Mouse (Mus musculus): ENCODE data around the gene Snrnp48.

Gene Snrnp48

DNA sequence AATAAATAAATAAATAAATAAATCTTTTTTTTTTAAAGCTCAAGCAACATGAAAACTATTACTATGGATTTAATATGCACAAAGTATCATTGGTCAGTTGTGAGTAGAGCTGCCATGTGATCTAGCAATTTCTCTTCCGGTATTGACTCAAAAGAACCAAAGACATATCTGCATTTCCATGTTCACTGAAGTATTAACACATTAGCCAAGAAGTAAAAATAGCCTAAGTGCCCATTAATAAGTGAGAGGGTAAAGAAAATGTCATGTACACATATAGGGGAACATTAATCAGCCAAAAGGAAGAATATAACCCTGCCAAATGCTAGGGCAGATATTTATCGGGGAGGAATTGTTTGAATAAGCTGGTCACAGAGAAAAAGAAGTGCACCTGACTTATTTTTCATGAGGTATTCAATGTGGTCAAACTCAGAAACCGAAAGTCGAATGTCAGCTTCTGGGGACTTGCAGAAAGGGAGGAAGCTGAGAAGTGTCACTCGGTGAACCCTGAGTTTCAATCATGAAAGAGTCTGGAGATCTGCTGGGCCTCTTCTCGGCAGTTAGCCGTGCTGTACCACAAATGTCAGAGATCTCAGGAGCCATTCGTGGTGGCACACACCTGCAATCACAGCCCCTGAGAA, 64.4 kb downstream of the Snrnp48 start:
- DNase-seq = no peak

DNA sequence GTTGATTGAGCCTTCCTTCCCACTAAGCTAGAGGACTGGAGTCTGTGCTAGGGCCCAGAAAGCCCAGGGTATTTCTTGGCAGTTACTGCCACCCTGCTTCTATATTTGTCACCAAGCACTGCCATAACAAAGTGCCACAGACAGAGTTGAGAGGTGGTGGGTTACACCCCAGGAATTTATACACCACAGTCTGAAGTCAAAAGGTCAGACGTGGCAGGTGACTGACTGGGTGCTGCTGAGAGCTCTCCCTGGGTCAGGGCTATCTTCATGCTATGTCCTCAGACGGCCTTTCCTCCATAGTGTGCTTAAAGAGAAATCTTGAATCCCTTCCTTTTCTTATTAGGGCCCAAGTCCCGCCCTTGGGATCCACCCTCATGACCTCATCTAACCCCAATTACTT, 67.9 kb downstream of the Snrnp48 start:
- no peak for DNase-seq
